In the genomic region with DNA sequence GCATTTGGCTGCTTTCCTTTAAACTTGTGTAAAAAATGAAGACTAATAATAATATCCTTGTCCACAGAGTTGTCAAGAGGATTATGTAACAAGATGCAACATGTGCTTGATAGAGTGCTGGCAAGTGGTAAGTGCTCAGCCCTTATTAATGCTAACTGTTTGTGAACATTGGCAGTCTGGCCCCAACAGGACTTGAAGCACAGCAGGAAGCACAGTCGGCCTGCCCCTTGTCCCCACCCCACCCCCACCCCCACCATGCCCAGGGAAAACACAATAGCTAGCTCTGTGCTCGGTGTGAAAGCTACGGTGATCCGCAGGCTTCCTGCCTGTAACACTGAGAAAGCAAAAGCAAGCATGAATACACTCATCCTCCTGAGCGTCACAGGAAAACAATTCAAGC, we compare ENCODE assay signal across 9 mouse cellular contexts. TPM values are rescaled to one million over a fixed set of nuclear protein-coding genes. Genes with fewer than 3 reads are reported as not detected.
A peak's percentile ranks its signal among the peaks of the same experiment; 100 is the strongest.
DNase-seq lines count a peak whose midpoint lies in the region; ATAC-seq lines count a peak whose summit lies in the region.
"Had no signal": no experiment of that assay in that cellular context is flagged by ENCODE, and none has a peak within 500 bp of the region (broad histone marks: within the 10 kb centered on the region; RNA-seq: fewer than 3 reads in every experiment).

No protein-coding gene starts in this region.

- 10% methylated on average over 5 of the region's 5 CpGs for WGBS in heart, embryonic 15.5 days
- WGBS in hindbrain, embryonic 12.5 days = 28% methylated on average over 5 of the region's 5 CpGs
- WGBS in midbrain, embryonic 13.5 days = 26% methylated on average over 5 of the region's 5 CpGs

- H3K4me2 ChIP-seq in heart, embryonic 15.5 days = 0 out of 2 replicates have a peak overlapping the region, but pooled peaks have one; percentile 21
- H3K4me2 ChIP-seq in hindbrain, embryonic 12.5 days (replicated peaks) = peak overlapping the region; percentile 27
- H3K4me2 ChIP-seq in midbrain, embryonic 13.5 days (replicated peaks) = peak overlapping the region; percentile 15

- no peaks in the 10 kb centered on the region for H3K4me1 ChIP-seq in heart, embryonic 15.5 days (replicated peaks)
- no peaks in the 10 kb centered on the region for H3K4me1 ChIP-seq in hindbrain, embryonic 12.5 days
- no peaks in the 10 kb centered on the region for H3K4me1 ChIP-seq in midbrain, embryonic 13.5 days (replicated peaks)

- H3K9me3 ChIP-seq in heart, embryonic 15.5 days (replicated peaks) = no peaks in the 10 kb centered on the region
- H3K9me3 ChIP-seq in hindbrain, embryonic 12.5 days (replicated peaks) = no peaks in the 10 kb centered on the region
- no peaks in the 10 kb centered on the region for H3K9me3 ChIP-seq in midbrain, embryonic 13.5 days

- H3K27me3 ChIP-seq in heart, embryonic 15.5 days = no peaks in the 10 kb centered on the region
- peaks cover 10% of the 10 kb centered on the region for H3K27me3 ChIP-seq in hindbrain, embryonic 12.5 days
- peaks cover 27% of the 10 kb centered on the region for H3K27me3 ChIP-seq in midbrain, embryonic 13.5 days
- H3K27me3 ChIP-seq: CH12.LX had no signal

- no peaks in the 10 kb centered on the region for H3K36me3 ChIP-seq in heart, embryonic 15.5 days
- no peaks in the 10 kb centered on the region for H3K36me3 ChIP-seq in hindbrain, embryonic 12.5 days
- H3K36me3 ChIP-seq in midbrain, embryonic 13.5 days = no peaks in the 10 kb centered on the region

- no peak overlapping the region for H3K4me3 ChIP-seq in heart, embryonic 15.5 days
- H3K4me3 ChIP-seq in hindbrain, embryonic 12.5 days = no peak overlapping the region
- H3K4me3 ChIP-seq in midbrain, embryonic 13.5 days (replicated peaks) = no peak overlapping the region

- intact Hi-C loops in heart, postnatal 10 days (cut with DNase I) = no loop called here

- H3K27ac ChIP-seq in heart, embryonic 15.5 days = no peak overlapping the region
- H3K27ac ChIP-seq in hindbrain, embryonic 12.5 days = no peak overlapping the region
- no peak overlapping the region for H3K27ac ChIP-seq in midbrain, embryonic 13.5 days

- H3K9ac ChIP-seq in heart, embryonic 15.5 days = no peak overlapping the region
- H3K9ac ChIP-seq in hindbrain, embryonic 12.5 days = no peak overlapping the region
- H3K9ac ChIP-seq in midbrain, embryonic 13.5 days (replicated peaks) = no peak overlapping the region

- no peak for DNase-seq in heart, postnatal 10 days
- DNase-seq in embryo, embryonic 10.5 days (ENCODE audit: low spot score) = peak; percentile 15
- no peak for DNase-seq in yolk sac, embryonic 10.5 days (ENCODE audit: low spot score)
- DNase-seq in cerebellum, adult 8-10 months = no peak
- no peak for DNase-seq in spleen, adult 18-20 months

- no peak for ATAC-seq in heart, embryonic 15.5 days (replicated peaks; ENCODE audit: insufficient number of reproducible peaks, insufficient read depth, low FRiP score, low read depth)
- ATAC-seq in hindbrain, embryonic 12.5 days (ENCODE audit: low FRiP score) = peak; percentile 50; the same call in 1 of the 2 replicates
- peak; percentile 65; the same call in 1 of the 2 replicates for ATAC-seq in midbrain, embryonic 13.5 days

RNA-seq across cellular contexts. Expression of a gene that starts 12.3 kb away (rescaled TPM):
- 4.5 and 4.6 TPM in 2 replicates for polyA plus RNA-seq in heart, embryonic 15.5 days (2015; fragmentation: Nextera tagmentation; extraction: Ambion mirVana)
- total RNA-seq in heart, postnatal 10 days (2021) = 1 to 10 TPM; 3.0 to 3.3 TPM
- 0.25 and 0.60 TPM in 2 replicates for polyA plus RNA-seq in hindbrain, embryonic 12.5 days (2016; fragmentation: Nextera tagmentation; extraction: Ambion mirVana)
- polyA plus RNA-seq in midbrain, embryonic 13.5 days (2015; fragmentation: Nextera tagmentation; extraction: Ambion mirVana) = 0.39 and 0.82 TPM in 2 replicates

RNA-seq across cellular contexts. Expression of a gene that starts 23.5 kb away (rescaled TPM):
- 6.2 and 8.9 TPM in 2 replicates for polyA plus RNA-seq in heart, embryonic 15.5 days (2015; fragmentation: Nextera tagmentation; extraction: Ambion mirVana)
- total RNA-seq in heart, postnatal 10 days (2021) = 1 to 10 TPM; 2.5 to 5.3 TPM
- polyA plus RNA-seq in hindbrain, embryonic 12.5 days (2016; fragmentation: Nextera tagmentation; extraction: Ambion mirVana) = 4.3 and 6.5 TPM in 2 replicates
- polyA plus RNA-seq in midbrain, embryonic 13.5 days (2015; fragmentation: Nextera tagmentation; extraction: Ambion mirVana) = 2.2 and 3.7 TPM in 2 replicates
- total RNA-seq: CH12.LX had no signal
